Mouse (Mus musculus): Measurements from ENCODE around the gene Cela1. TPM values are rescaled to one million over a fixed set of nuclear protein-coding genes. Genes with fewer than 3 reads are reported as not detected.

Cela1 gene
- polyA plus RNA-seq, 1 experiment from 2014 or later, result 22.6 TPM

GRCm38 (mm10) chr15:100630126-100630525 lies 57.6 kb downstream of the Cela1 start:
- WGBS (ENCODE audit: missing documents), result 92% methylated on average over 3 of the region's 3 CpGs
- Histone ChIP-seq H3K79me2 (ENCODE audit: inconsistent target) (no peaks in the 10 kb centered on the region; the same call in 1 of the 2 replicates), H3K36me3 (ENCODE audit: inconsistent target) (no peaks in the 10 kb centered on the region), H3K4me3 (ENCODE audit: inconsistent target) (no peak overlapping the region), H3K27ac (no peak overlapping the region)

GRCm38 (mm10) chr15:100628797-100629196 lies 58.9 kb downstream of the Cela1 start:
- Histone ChIP-seq H3K36me3 (ENCODE audit: inconsistent target) (no peaks in the 10 kb centered on the region), H3K4me3 (ENCODE audit: inconsistent target) (no peak overlapping the region), H3K79me2 (ENCODE audit: inconsistent target) (peaks cover 2% of the 10 kb centered on the region; the same call in 1 of the 2 replicates), H3K27ac (no peak overlapping the region)
- 68% methylated on average over 5 of the region's 7 CpGs for WGBS (ENCODE audit: missing documents)

GRCm38 (mm10) chr15:100627774-100628370 lies 59.8 kb downstream of the Cela1 start:
- Histone ChIP-seq H3K79me2 (ENCODE audit: inconsistent target) (peaks cover 8% of the 10 kb centered on the region; the same call in 1 of the 2 replicates), H3K27ac (no peak overlapping the region), H3K36me3 (ENCODE audit: inconsistent target) (no peaks in the 10 kb centered on the region), H3K4me3 (ENCODE audit: inconsistent target) (no peak overlapping the region)
- 81% methylated on average over 11 of the region's 11 CpGs for WGBS (ENCODE audit: missing documents)

- WGBS (ENCODE audit: missing documents), result 68% methylated on average over 10 of the region's 10 CpGs
- no peaks in the 10 kb centered on the region for H3K36me3 ChIP-seq (ENCODE audit: inconsistent target)
- H3K4me3 ChIP-seq (ENCODE audit: inconsistent target), result no peak overlapping the region
- no peak overlapping the region for H3K27ac ChIP-seq
- peaks cover 8% of the 10 kb centered on the region; the same call in 1 of the 2 replicates for H3K79me2 ChIP-seq (ENCODE audit: inconsistent target)
These were observed 60.4 kb downstream of the Cela1 start for GRCm38 (mm10) chr15:100627287-100627686.

- WGBS (ENCODE audit: missing documents), result 96% methylated on average over 3 of the region's 3 CpGs
- no peak overlapping the region for H3K27ac ChIP-seq
- H3K36me3 ChIP-seq (ENCODE audit: inconsistent target), result peaks cover 12% of the 10 kb centered on the region; the same call in 1 of the 2 replicates
- H3K4me3 ChIP-seq (ENCODE audit: inconsistent target), result no peak overlapping the region
- H3K79me2 ChIP-seq (ENCODE audit: inconsistent target), result peaks cover 12% of the 10 kb centered on the region; the same call in 1 of the 2 replicates
These were observed 63.3 kb downstream of the Cela1 start for GRCm38 (mm10) chr15:100624435-100624834.

Other genes starting within 250 kb of the Cela1 start
- gene Letmd1, start 218.9 kb downstream of the Cela1 start, polyA plus RNA-seq (2018), result 34.8 to 38.4 TPM (median 34.8 TPM) in 3 replicates
- gene Csrnp2, start 192.4 kb downstream of the Cela1 start, polyA plus RNA-seq (2018), result 1.7 to 2.1 TPM (median 1.8 TPM) in 3 replicates
- gene Tfcp2, start 135.9 kb downstream of the Cela1 start, polyA plus RNA-seq (2018), result 5.4 to 10.9 TPM (median 6.5 TPM) in 3 replicates
- 7.6 to 14.6 TPM (median 11.4 TPM) in 3 replicates for gene Pou6f1, start 87.9 kb downstream of the Cela1 start, polyA plus RNA-seq (2018)
- gene Dazap2, start 72.6 kb downstream of the Cela1 start, polyA plus RNA-seq (2018), result 368 to 447 TPM (median 386 TPM) in 3 replicates
- 54.7 to 86.5 TPM (median 73.9 TPM) in 3 replicates for gene Smagp, start 51.0 kb downstream of the Cela1 start, polyA plus RNA-seq (2018)
- gene Bin2, start 18.4 kb downstream of the Cela1 start, polyA plus RNA-seq (2018), result 51.1 to 71.1 TPM (median 65.5 TPM) in 3 replicates
- gene Galnt6, start 41.5 kb upstream of the Cela1 start, polyA plus RNA-seq (2018), result 63.8 to 75.4 TPM (median 64.7 TPM) in 3 replicates
- gene Slc4a8, start 73.8 kb upstream of the Cela1 start, polyA plus RNA-seq (2018), result 0.11 TPM in 2 of 3 replicates, not detected in the other
- not detected in 3 replicates for gene Scn8a, start 181.9 kb upstream of the Cela1 start, polyA plus RNA-seq (2018)

All from macrophage (primary cell).